Mouse (Mus musculus): Measurements from ENCODE around the gene Acot9.

DNA sequence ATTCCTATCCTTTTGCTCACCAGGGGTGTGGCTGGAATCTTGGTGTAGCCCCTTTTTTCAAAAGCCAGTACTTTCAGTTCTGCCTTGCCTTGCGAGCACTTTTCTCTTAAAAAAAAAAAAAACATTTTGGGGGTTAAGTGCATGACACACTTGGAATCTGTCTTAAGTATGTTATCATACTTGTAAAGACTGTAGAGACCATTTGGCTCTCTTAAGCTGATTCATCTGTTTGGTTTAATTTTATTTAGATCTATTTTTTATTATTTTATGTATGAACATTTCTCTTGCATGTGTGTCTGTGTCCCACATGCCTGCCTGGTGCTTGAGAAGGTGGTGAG, 641 bp downstream of the Acot9 start:
- TF ChIP-seq CTCF (IDR thresholded peaks at IDR 0.05; ENCODE audit: insufficient read depth, low read length) (no peak), POLR2A (IDR thresholded peaks at IDR 0.05; ENCODE audit: borderline replicate concordance, extremely low read depth, low read depth, low read length) (no peak)
